Mouse (Mus musculus) limb, embryonic 12.5 days (tissue): Measurements from ENCODE around the gene Gm47969. TPM values are rescaled to one million over a fixed set of nuclear protein-coding genes. Genes with fewer than 3 reads are reported as not detected.
"Not testable (repeated sequence)": the region's sequence is repeated elsewhere in the genome, so short reads cannot be mapped to it uniquely, and the experiment has no call there.

Experiments
- ATAC-seq: fragments of 200-750 bp; cut with Nextera tagmentation; 2 replicates; pipeline ENCODE4 v1.8.0; 2017; ENCODE audit warnings: low read depth, moderate TSS enrichment; ENCODE audit not compliant: insufficient number of reproducible peaks, insufficient read depth, low FRiP score, low TSS enrichment
- H3K27ac ChIP-seq: fragments of 300-500 bp; sonication (generic); 2 replicates; pipeline ENCODE4 v1.5.1; 2016; ENCODE audit warnings: mild to moderate bottlenecking, moderate library complexity
- H3K27me3 ChIP-seq: fragments of 300-500 bp; sonication (generic); 2 replicates; pipeline ENCODE4 v1.6.1; 2016; ENCODE audit warnings: mild to moderate bottlenecking, moderate library complexity
- H3K36me3 ChIP-seq: fragments of 300-500 bp; sonication (generic); 2 replicates; pipeline ENCODE4 v1.6.1; 2016; ENCODE audit warnings: mild to moderate bottlenecking, moderate library complexity
- H3K4me1 ChIP-seq: fragments of 300-500 bp; sonication (generic); replicated peaks from 2 replicates; pipeline ENCODE4 v1.6.1; 2016
- H3K4me2 ChIP-seq: fragments of 300-500 bp; sonication (generic); 2 replicates; pipeline ENCODE4 v1.6.1; 2016; ENCODE audit warnings: mild to moderate bottlenecking, moderate library complexity
- H3K4me3 ChIP-seq: fragments of 300-500 bp; sonication (generic); replicated peaks from 2 replicates; pipeline ENCODE4 v1.5.1; 2016; ENCODE audit warnings: mild to moderate bottlenecking
- H3K9ac ChIP-seq: fragments of 300-500 bp; sonication (generic); replicated peaks from 2 replicates; pipeline ENCODE4 v1.6.1; 2016; ENCODE audit warnings: mild to moderate bottlenecking, moderate library complexity
- H3K9me3 ChIP-seq: fragments of 300-500 bp; sonication (generic); 2 replicates; pipeline ENCODE4 v1.6.1; 2016; ENCODE audit warnings: mild to moderate bottlenecking, moderate library complexity
- WGBS: fragments of 180-500 bp; shearing (Covaris S2); methylation state at CpG from one replicate; pipeline ENCODE4 v1.1.7; 2016; 5-methylcytosine and 5-hydroxymethylcytosine counted together
- polyA plus RNA-seq: library from polyadenylated mRNA; unstranded; fragments of >200 nt; fragmentation: Nextera tagmentation; extraction: Ambion mirVana; gene quantifications from 2 replicates; pipeline ENCODE4 v1.2.1, GENCODE M21; 2016

The Gm47969 gene
- not detected in 2 replicates for polyA plus RNA-seq

DNA sequence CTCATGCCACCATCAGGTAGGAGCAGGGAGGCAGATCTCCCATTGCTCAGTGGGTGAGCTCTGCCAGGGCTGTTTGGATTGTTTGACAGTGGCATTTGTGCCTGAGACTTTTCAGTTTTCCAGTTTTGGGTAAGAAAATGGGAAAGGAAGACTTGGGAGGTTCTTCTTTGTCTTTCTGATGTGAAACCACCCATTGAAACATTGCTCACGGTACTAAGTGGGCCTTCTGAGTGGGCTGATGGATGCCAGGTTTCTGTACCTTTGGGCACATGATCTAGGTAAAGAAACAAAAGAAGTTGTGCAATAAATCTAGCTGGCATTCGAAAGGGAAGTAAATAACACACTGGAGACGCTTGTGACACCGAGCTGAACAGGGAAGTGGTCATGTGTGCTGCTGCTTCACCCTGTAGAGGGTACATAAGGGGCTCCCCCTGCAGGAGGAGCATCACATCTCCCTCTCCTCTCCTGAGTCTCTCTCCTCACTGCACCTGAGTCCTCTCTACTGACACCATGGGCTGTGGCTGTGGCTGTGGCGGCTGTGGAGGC is at the start of gene Gm47969:
Gm47969 (plus strand) TSS at position 51 of the 546 bp plus-strand sequence.
- no peak within 1 kb of the TSS for H3K4me2 ChIP-seq
- H3K4me3 ChIP-seq: no peak within 1 kb of the TSS
- H3K4me1 ChIP-seq: no peaks in the 10 kb centered on the region
- H3K9ac ChIP-seq: no peak within 1 kb of the TSS
- H3K36me3 ChIP-seq: no peaks in the 10 kb centered on the region
- peaks cover 5% of the 10 kb centered on the region; the same call in 1 of the 2 replicates for H3K27me3 ChIP-seq
- 75% methylated on average over 5 of the region's 5 CpGs for WGBS
- ATAC-seq: no peak
- no peaks in the 10 kb centered on the region for H3K9me3 ChIP-seq
- no peak within 1 kb of the TSS for H3K27ac ChIP-seq

DNA sequence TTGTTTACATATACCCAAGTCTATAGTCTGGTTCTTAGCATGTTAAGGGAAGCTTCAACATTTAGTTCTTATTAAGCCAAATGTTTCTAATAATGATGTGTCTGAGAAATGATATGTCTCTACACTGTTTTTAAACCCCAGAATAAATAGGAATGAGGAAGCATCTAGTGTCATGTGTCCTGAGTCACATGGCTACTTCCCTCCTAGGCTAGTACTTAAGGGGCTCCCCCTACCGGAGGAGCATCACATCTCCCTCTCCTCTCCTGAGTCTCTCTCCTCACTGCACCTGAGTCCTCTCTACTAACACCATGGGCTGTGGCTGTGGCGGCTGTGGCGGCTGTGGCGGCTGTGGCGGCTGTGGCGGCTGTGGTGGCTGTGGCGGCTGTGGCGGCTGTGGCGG is 44.4 kb upstream of the Gm47969 start, which contains the start of gene Gm47959:
Gm47959 (plus strand) TSS at position 243 of the 400 bp plus-strand sequence.
- H3K4me1 ChIP-seq, H3K9ac ChIP-seq, H3K27ac ChIP-seq, H3K36me3 ChIP-seq, ATAC-seq, H3K27me3 ChIP-seq, H3K9me3 ChIP-seq, H3K4me3 ChIP-seq, H3K4me2 ChIP-seq: not testable (repeated sequence)
- whole genome bisulfite sequencing: 94% methylated on average over 9 of the region's 9 CpGs

DNA sequence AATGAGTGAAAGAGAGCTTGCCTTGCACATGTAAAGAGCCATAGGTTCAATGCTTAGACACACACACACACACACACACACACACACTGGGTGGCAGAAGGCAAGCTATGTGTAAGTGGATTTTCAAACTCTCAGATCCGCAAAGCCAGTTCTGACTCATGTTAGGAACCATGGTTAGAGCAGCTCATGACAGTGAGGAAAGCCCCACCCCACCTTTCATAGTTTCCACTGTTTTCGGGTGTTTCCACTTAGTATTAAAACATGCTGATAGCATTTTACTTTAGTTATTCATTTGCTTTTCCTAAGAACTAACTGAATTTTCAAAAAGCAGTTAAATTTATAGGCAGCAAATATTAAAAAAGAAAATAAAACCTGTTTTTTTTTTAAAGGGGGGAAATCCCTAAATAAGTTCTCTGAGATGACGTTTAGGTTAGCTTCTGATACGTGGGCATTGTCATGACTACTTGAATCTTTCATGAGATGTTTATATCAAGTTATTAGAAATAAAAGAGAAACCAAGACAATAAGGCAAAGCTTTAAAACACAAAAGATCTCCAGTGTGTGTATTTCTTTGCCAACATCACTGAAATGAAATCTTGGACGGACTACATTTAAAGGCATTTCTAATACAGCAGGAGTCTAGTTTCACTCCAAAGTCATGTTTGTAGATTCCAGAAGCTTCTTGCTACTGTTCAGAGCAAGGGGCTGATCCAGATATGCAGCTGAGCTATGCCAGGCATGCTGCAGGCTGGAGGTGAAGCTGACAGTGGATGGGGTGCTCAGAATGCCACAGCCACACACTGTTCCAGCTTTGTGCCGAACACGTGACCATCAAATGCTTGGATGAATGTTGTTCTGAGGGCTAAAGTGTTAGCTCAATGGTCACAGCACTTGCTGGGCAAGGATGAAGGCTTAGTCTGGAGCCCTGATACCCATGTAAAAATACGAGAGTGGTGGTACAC is 38.2 kb upstream of the Gm47969 start:
- Histone ChIP-seq H3K9me3 (no peaks in the 10 kb centered on the region), H3K4me1 (no peaks in the 10 kb centered on the region), H3K27ac (no peak overlapping the region), H3K4me3 (no peak overlapping the region), H3K9ac (no peak overlapping the region), H3K36me3 (no peaks in the 10 kb centered on the region), H3K4me2 (no peak overlapping the region), H3K27me3 (no peaks in the 10 kb centered on the region)
- ATAC-seq: no peak
- 85% methylated on average over 8 of the region's 8 CpGs for WGBS

DNA sequence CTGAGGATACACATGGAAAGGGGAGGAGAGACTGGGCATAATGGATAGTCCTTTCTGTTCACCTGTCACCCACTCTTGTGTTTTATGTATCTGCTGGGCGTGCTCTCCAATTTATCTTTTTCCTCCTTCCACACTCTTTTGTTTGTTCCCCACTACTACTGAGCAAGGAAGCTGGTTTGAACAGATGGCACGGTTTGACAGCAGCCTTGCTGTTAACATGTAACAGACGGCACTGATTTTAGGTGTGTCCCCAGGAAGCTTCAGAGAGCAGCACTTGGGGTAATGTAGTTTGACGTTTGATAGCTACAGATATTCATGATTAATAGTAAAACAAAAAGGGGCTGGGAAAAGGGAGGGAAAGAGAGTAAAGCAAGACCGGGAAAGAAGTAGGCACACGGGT is 37.3 kb upstream of the Gm47969 start:
- WGBS: 77% methylated on average over 6 of the region's 6 CpGs
- Histone ChIP-seq H3K27me3 (no peaks in the 10 kb centered on the region), H3K9me3 (no peaks in the 10 kb centered on the region), H3K4me2 (no peak overlapping the region), H3K4me3 (no peak overlapping the region), H3K4me1 (no peaks in the 10 kb centered on the region), H3K9ac (no peak overlapping the region), H3K27ac (no peak overlapping the region), H3K36me3 (no peaks in the 10 kb centered on the region)
- no peak for ATAC-seq

DNA sequence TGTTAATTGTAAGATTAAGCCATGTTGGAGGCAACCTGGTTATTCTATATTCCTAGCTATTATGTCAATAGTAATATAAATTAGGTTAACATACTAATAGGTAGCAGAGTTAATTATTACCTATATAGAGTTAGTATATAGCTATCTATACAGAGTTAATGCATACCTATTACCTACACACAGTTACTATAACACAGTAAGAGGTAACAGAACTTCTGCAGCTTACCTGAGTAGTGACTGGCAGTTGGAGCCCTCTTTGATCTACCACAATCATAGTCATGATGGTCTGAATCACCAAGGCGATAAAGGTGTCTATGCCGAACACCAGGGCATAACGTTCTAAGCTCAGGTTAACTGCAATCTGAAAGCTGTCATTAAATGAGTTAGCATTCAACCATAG is 30.3 kb upstream of the Gm47969 start:
- ATAC-seq: no peak
- Histone ChIP-seq H3K9me3 (no peaks in the 10 kb centered on the region), H3K9ac (no peak overlapping the region), H3K27ac (no peak overlapping the region), H3K36me3 (no peaks in the 10 kb centered on the region), H3K4me2 (no peak overlapping the region), H3K4me3 (no peak overlapping the region), H3K27me3 (no peaks in the 10 kb centered on the region), H3K4me1 (no peaks in the 10 kb centered on the region)
- 89% methylated on average over 3 of the region's 3 CpGs for WGBS

DNA sequence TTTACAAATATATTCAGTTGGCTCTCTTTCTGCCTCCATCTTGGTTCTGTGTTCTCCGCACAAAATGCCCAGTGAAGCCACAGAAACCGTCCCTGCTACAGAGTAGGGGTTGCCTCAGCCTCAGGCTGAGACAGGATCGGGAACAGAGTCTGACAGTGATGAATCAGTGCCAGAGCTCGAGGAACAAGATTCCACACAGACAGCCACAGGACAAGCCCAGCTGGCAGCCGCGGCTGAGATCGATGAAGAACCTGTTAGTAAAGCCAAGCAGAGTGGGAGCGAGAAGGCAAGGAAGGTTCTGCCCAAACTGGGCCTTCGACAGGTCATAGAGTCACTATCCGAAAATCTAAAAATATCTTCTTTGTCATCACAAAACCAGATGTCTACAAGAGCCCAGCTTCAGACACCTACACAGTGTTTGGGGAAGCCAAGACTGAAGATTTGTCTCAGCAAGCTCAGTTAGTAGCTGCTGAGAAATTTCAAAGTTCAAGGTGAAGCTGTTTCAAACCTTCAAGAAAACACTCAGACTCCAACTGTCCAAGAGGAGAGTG is 29.3 kb upstream of the Gm47969 start:
- 74% methylated on average over 10 of the region's 10 CpGs for WGBS
- no peak overlapping the region for H3K9ac ChIP-seq
- no peaks in the 10 kb centered on the region for H3K9me3 ChIP-seq
- no peak overlapping the region for H3K4me3 ChIP-seq
- ATAC-seq: no peak
- H3K27me3 ChIP-seq: no peaks in the 10 kb centered on the region
- no peaks in the 10 kb centered on the region for H3K36me3 ChIP-seq
- no peak overlapping the region for H3K4me2 ChIP-seq
- H3K27ac ChIP-seq: no peak overlapping the region
- no peaks in the 10 kb centered on the region for H3K4me1 ChIP-seq

DNA sequence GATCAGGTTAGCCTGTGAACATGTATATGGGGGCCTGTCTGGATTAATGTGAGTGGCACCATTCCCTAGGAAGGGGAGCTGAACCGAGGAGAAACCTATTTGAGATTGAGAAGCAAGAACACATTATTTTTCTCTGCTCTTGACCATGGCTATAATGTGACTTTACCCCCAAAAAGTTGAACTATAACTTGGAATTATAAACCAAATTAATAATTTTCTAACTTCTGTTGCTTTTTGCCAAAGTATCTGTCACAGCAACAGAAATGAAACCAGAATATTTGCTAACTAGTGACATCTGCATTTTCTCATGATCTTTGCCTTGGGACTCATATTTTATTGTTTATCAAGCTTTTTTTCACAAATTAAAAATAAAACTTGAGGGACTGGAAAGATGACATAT is 28.2 kb upstream of the Gm47969 start:
- no peak overlapping the region for H3K4me2 ChIP-seq
- no peaks in the 10 kb centered on the region for H3K27me3 ChIP-seq
- no peak for ATAC-seq
- no peaks in the 10 kb centered on the region for H3K9me3 ChIP-seq
- WGBS: 70% methylated on average over 1 of the region's 1 CpGs
- no peaks in the 10 kb centered on the region for H3K36me3 ChIP-seq
- H3K4me1 ChIP-seq: no peaks in the 10 kb centered on the region
- no peak overlapping the region for H3K27ac ChIP-seq
- H3K9ac ChIP-seq: no peak overlapping the region
- H3K4me3 ChIP-seq: no peak overlapping the region

DNA sequence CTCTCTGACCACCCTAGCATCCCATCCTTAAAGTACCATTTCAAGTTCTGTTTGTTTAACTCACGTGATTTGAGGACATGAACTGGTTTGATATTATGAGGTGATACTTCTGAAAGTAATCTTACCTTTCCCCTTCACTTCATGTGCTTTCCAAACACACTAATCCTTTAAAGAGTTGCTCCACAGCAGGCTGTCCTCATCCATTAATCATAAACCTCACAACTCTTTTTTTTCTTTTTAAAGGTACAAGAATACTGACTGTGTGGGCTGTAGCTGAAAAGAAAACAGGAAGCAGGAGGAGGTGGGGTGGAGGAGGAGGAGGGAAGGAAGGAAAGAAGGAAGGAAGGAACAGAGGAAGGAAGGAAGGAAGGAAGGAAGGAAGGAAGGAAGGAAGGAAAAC is 12.8 kb upstream of the Gm47969 start:
- 40% methylated on average over 1 of the region's 1 CpGs for WGBS
- no peaks in the 10 kb centered on the region for H3K9me3 ChIP-seq
- no peak overlapping the region for H3K4me3 ChIP-seq
- no peaks in the 10 kb centered on the region for H3K36me3 ChIP-seq
- no peak overlapping the region for H3K4me2 ChIP-seq
- no peaks in the 10 kb centered on the region for H3K27me3 ChIP-seq
- H3K4me1 ChIP-seq: peaks cover 10% of the 10 kb centered on the region; the same call in 1 of the 2 replicates
- ATAC-seq: no peak
- H3K9ac ChIP-seq: no peak overlapping the region
- no peak overlapping the region for H3K27ac ChIP-seq

DNA sequence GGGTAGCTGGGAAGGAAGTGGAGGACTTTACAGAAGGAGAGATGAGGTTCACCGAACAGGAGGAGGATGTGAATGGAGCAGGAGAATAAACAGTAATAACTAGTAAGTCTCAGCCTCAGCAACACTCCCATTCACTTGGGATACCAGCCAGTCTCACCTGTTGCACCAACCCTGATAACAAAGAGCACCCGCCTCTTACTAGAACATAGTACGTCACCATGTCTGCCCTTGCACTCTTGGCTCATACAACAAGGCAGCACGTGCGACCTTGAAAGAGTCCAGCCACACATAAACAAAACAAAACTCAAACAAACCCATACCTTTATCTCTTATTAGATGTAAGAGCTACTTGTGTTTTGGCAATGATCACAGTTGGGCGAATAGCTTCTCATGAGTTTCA is 12.2 kb upstream of the Gm47969 start:
- no peak for ATAC-seq
- Histone ChIP-seq H3K9me3 (no peaks in the 10 kb centered on the region), H3K4me3 (no peak overlapping the region), H3K4me2 (no peak overlapping the region), H3K36me3 (no peaks in the 10 kb centered on the region), H3K27ac (no peak overlapping the region), H3K9ac (no peak overlapping the region), H3K4me1 (peaks cover 10% of the 10 kb centered on the region; the same call in 1 of the 2 replicates), H3K27me3 (no peaks in the 10 kb centered on the region)
- 90% methylated on average over 6 of the region's 6 CpGs for WGBS

DNA sequence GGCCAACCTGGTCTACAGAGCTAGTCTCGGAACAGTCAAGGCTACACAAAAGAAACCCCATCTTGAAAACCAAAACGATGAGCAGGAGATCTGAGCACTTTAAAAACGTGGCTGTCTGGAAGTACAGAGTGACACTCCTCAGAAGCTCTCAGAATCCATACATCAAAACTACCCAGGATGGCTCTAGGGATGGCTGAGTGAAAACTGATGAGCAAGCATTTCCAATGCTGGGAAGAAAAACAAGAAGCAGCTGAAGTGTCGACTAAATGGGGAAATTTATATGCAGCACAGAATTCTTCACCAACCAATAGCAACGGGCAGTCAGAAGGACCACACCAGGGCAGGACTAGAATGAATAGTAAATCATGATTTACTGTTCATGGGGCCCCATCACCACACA is 10.2 kb upstream of the Gm47969 start:
- no peak overlapping the region for H3K4me2 ChIP-seq
- WGBS: 41% methylated on average over 5 of the region's 5 CpGs
- H3K9me3 ChIP-seq: no peaks in the 10 kb centered on the region
- no peak overlapping the region for H3K4me3 ChIP-seq
- H3K27ac ChIP-seq: no peak overlapping the region
- H3K36me3 ChIP-seq: no peaks in the 10 kb centered on the region
- no peak for ATAC-seq
- H3K9ac ChIP-seq: no peak overlapping the region
- H3K4me1 ChIP-seq: peaks cover 10% of the 10 kb centered on the region; the same call in 1 of the 2 replicates
- no peaks in the 10 kb centered on the region for H3K27me3 ChIP-seq

DNA sequence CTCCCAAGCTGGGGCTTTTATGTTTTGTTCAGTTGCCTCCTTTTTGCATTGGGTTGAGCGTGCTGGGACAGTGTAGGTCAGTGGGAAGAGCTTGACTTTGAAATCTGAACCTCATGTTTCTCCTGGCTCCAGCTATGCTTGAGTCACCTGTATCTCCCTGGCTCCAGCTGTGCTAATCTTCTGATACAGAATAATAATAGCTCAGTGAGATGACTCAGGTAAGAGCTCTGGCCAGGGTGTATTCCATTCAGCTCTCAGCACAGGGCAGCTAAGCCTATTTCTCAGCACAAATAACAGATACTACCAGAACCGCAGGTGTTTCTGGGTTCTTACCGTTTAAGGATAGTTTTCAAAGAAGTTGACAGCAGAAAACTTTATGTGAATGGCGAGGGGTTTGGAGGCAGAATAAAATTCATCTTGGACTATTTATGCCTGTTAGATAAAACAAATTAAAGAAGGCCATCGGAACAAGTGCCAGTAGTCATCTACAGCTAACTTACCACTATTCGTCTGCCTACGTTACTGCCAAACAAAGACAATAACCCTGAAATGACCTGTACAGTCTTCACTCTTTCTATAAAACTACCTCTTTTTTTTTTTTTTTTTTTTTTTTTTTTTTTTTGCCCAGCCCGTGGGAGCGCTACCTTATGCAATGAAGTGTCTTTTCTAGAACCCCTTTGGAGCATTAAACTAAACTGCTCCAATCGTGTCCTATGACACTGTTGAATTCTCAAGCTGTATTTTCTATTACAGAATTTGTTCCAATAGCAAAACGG is 7.7 kb upstream of the Gm47969 start:
- Histone ChIP-seq H3K4me2 (peak overlapping the region; percentile 66), H3K36me3 (no peaks in the 10 kb centered on the region), H3K27ac (no peak overlapping the region), H3K4me3 (no peak overlapping the region), H3K9ac (no peak overlapping the region), H3K4me1 (peaks cover 10% of the 10 kb centered on the region; the same call in 1 of the 2 replicates), H3K9me3 (no peaks in the 10 kb centered on the region), H3K27me3 (peaks cover 2% of the 10 kb centered on the region; the same call in 1 of the 2 replicates)
- WGBS: 69% methylated on average over 11 of the region's 11 CpGs
- no peak for ATAC-seq
